Mouse (Mus musculus) lung, postnatal 36 days (tissue): ENCODE measurements around the gene Gm20532.

Source experiments
- DNase-seq: peaks from one replicate; pipeline ENCODE4 v3.0.0; 2022; ENCODE audit warnings: mixed read lengths

Gene Gm20532

GRCm38 (mm10) chr2:26574862-26575261 is 11.6 kb upstream of the Gm20532 start:
- DNase-seq = no peak

- DNase-seq = no peak
Measured at GRCm38 (mm10) chr2:26575378-26575777, 11.1 kb upstream of the Gm20532 start.

DNA sequence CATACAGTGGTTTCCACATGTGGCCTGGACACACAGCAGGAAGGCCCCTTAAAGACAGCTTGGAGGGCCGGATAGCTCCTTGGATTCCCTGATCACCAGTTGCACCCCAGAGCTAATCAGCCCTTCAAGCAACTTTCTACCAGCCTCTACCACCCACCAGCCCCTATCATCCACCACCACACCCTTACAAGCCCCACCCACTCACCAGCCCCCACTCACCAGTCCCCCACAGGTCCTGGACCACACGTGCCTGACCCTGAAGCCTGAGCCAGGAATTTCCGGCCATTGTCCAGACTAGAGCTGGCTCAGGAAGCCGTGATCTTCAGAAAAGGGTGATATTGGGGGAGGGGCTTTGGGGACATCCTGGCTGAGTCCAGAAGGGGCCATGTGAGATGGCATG is 10.6 kb upstream of the Gm20532 start:
- DNase-seq = peak; percentile 91

- peak; percentile 74 for DNase-seq
Measured at GRCm38 (mm10) chr2:26576462-26576861, 10.0 kb upstream of the Gm20532 start.

- peak; percentile 89 for DNase-seq
Measured at GRCm38 (mm10) chr2:26578369-26578768, 8.1 kb upstream of the Gm20532 start.

GRCm38 (mm10) chr2:26579714-26580113 is 6.7 kb upstream of the Gm20532 start, which contains the start of gene Egfl7:
Egfl7 (plus strand) TSS chr2:26580014.
- no peak for DNase-seq

DNA sequence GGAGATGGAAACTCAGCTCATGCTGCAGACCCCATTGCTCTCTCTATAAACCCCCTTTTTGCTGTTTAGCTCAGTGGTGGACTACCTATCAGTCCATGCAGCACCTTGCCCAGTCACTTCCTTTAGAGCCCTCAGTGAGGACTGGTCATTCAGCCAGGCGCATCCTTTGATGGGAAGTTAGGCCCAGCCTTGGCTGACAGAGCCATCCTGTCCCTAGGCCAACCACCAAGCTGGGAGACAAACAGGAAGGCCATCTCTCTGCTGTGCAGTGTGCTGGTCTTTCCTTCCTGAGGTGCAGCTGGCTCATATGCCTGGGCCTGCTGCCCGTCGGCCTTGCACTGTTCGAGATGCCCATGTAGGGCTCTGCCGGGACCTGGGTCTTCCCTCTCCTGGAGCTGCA is 5.7 kb upstream of the Gm20532 start:
- DNase-seq = peak; percentile 67

DNA sequence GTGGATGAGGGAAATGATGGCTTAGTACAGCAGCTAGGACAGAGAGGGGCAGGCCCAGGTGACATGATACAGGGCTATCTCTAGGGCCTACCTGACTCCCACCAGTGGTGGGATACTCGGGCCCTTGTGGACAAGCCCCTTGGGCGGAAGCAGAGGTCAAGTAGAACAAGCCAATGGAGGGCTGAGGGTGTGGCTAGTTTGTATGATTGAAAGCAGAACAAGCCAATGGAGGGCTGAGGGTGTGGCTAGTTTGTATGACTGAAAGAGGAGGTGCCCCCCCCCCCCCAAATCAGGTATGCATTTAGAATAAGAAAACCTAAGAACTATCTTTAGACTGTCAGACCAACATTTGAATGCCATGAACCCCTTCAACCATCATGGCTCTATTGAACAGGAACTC is 4.2 kb upstream of the Gm20532 start:
- DNase-seq = peak; percentile 81

GRCm38 (mm10) chr2:26582741-26583140 is 3.7 kb upstream of the Gm20532 start:
- peak; percentile 53 for DNase-seq

DNA sequence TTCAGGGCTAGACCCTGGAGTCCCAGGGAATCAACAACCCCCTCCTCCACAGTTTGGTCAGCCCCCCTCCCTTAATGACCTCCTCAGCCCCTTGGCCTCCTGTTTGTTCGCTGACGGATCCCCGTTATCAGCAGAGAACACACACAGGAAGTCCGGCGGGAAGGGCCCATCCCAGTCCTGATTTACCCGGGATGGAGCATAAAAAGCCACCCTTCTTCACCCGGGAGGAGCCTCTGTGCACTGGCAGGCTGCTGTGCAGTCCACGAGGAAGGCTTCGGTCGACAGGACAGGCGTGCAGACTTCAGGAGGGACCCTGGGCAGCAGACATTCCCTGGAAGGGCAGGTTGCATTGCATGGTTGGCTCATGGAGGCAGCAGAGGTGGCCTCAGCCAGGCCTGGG is 2.8 kb upstream of the Gm20532 start:
- peak; percentile 89 for DNase-seq

DNA sequence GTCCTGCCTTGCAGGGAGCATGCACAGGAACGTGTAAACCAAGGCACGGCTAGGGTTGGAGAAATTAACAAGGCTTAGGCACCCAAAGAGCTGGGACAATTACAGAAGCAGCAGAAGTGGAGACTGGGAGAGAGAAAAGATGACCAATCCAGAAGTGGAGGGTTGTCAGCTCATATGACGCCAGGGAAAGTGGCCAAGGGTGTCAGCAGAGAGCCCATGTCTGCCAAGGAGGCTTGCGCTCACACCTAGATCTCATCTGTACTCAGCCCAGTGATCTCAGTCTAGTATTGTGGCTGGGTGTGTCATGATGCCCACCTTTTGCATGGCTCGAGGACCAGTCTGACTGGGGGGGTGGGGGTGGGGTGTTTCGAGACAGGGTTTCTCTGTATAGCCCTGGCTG is 726 bp upstream of the Gm20532 start:
- DNase-seq = no peak

DNA sequence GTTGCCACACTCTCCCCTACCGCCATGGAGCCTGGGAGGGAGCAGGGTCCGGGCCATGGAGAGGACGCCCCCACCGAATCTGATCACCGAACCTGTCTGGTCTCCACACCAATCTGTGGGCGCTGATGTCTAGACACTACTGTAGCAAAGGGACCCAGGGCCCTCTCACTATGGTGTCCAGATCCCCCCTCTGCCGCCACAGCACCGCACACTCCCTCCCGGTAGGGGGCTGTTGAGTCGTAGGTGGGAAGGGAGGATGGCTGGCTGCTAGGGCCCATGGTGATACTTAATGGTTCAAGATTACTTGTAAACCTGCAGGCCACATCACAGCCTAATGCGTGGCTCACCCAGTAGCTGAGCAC is 586 bp downstream of the Gm20532 start:
- no peak for DNase-seq

DNA sequence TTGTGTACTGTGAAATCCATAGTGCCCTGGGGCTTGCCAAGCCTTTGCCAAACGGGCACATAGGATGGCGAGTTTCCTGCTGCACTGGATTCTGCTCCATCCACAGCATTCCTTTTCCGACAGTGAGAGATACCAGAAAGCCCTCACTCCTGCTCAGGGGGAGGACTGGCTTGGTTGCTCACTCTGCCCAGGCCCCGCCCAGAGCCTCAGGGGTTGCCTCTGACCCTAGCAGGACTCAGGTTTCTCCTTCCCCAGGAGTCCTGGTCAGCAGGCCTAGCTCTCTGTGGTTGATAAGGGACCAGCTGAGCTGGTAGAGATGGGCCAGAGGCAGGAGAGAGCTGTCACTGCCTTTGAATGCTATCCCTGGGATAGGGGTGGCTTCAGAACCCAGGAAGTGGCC is 2.1 kb downstream of the Gm20532 start:
- no peak for DNase-seq

DNA sequence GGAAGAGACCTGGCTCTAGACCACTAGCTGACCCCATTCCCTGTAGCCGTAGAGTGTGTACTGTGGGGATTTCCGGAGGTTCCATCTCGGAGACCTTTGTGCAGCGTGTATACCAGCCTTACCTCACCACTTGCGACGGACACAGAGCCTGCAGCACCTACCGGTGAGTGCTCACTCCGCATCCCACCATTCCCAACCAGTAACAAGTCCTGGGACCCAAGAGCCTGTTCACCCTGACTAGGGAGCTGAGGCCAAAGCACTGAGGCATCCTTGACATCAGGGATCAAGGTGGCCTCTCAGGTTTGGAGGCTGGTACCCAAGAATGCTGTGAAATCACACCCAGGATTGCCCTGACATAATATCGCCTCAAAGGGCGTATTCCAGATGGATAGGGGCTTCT is 2.8 kb downstream of the Gm20532 start:
- DNase-seq = no peak

GRCm38 (mm10) chr2:26590282-26590681 is 3.8 kb downstream of the Gm20532 start:
- no peak for DNase-seq

GRCm38 (mm10) chr2:26590962-26591361 is 4.5 kb downstream of the Gm20532 start:
- DNase-seq = peak; percentile 31

- DNase-seq = no peak
Measured at GRCm38 (mm10) chr2:26591416-26591815, 5.0 kb downstream of the Gm20532 start.

GRCm38 (mm10) chr2:26593211-26594021 is 7.0 kb downstream of the Gm20532 start:
- DNase-seq = peak; percentile 21

DNA sequence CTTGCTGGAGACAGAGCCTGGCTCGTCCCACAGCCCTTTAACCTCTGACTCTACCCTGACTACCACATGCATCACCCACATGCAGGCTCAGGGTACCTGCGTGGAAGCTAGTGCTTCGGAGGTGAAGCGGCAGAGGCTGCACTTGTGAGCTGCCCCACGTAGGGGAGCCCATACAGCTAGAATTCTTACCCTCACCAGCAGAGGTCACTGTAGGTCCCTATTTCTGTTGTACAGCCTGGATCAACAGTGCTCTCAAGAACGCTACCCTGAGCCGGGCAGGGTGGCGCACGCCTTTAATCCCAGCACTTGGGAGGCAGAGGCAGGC is 7.5 kb downstream of the Gm20532 start:
- DNase-seq = peak; percentile 88

GRCm38 (mm10) chr2:26594461-26594933 is 8.1 kb downstream of the Gm20532 start:
- no peak for DNase-seq

- no peak for DNase-seq
Measured at GRCm38 (mm10) chr2:26594934-26595724, 8.7 kb downstream of the Gm20532 start.

GRCm38 (mm10) chr2:26595725-26596435 is 9.4 kb downstream of the Gm20532 start:
- no peak for DNase-seq

DNA sequence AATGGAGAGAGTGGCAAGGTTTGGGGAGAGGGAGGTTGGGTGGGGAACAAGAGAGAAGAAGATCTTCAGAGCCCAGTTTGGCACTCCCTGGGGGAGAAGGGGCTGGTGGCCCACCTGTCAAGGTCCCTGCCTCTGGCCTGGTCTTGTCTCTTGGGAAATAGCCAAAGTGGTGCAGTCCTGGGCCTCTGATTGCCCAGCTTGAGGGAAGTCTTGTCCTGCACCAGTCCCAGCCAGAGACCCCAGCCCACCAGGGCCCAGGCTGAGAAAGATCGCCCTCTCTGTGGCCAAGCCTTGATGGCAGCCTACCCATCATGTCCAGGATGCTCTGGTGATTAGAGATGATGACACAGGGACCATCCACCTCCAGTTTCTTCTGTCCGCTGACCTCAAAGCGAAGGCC is 10.5 kb downstream of the Gm20532 start:
- DNase-seq = no peak

- DNase-seq = no peak
Measured at GRCm38 (mm10) chr2:26597810-26598209, 11.4 kb downstream of the Gm20532 start.
